Mouse (Mus musculus) retina, postnatal 7 days (tissue): ENCODE measurements around the gene Mtfp1.
A peak's percentile ranks its signal among the peaks of the same experiment; 100 is the strongest.
"Not testable (repeated sequence)": the region's sequence is repeated elsewhere in the genome, so short reads cannot be mapped to it uniquely, and the experiment has no call there.

Experiments
- DNase-seq: peaks from one replicate; pipeline ENCODE4 v3.0.0-alpha.2; 2012; ENCODE audit warnings: low read depth, low spot score

Gene Mtfp1

GRCm38 (mm10) chr11:4095171-4096053 is at the start of gene Mtfp1:
Gene Mtfp1, minus strand, starts transcription at chr11:4095445.
- DNase-seq: peak; percentile 51

- no peak for DNase-seq
These were observed 48.2 kb upstream of the Mtfp1 start for GRCm38 (mm10) chr11:4143281-4144062.

GRCm38 (mm10) chr11:4142352-4142751 is 47.1 kb upstream of the Mtfp1 start:
- DNase-seq: no peak

- no peak for DNase-seq
These were observed 46.3 kb upstream of the Mtfp1 start for GRCm38 (mm10) chr11:4141505-4141904.

- no peak for DNase-seq
These were observed 43.7 kb upstream of the Mtfp1 start for GRCm38 (mm10) chr11:4138964-4139363.

- peak; percentile 89 for DNase-seq
These were observed 40.0 kb upstream of the Mtfp1 start, which contains the start of gene Rnf215 for GRCm38 (mm10) chr11:4134986-4135935. Gene Rnf215, plus strand, starts transcription at chr11:4135202.

GRCm38 (mm10) chr11:4134400-4134799 is 39.2 kb upstream of the Mtfp1 start:
- DNase-seq: no peak

GRCm38 (mm10) chr11:4133450-4133849 is 38.2 kb upstream of the Mtfp1 start:
- DNase-seq: no peak

GRCm38 (mm10) chr11:4128461-4128860 is 33.2 kb upstream of the Mtfp1 start:
- not testable (repeated sequence) for DNase-seq

- DNase-seq: no peak
These were observed 31.8 kb upstream of the Mtfp1 start for GRCm38 (mm10) chr11:4127059-4127458.

- peak; percentile 65 for DNase-seq
These were observed 28.7 kb upstream of the Mtfp1 start for GRCm38 (mm10) chr11:4123922-4124321.

- peak; percentile 53 for DNase-seq
These were observed 27.7 kb upstream of the Mtfp1 start, which contains the start of gene Sec14l2 for GRCm38 (mm10) chr11:4122742-4123579. Gene Sec14l2, minus strand, starts transcription at chr11:4123415.

GRCm38 (mm10) chr11:4122226-4122625 is 27.0 kb upstream of the Mtfp1 start:
- no peak for DNase-seq

- no peak for DNase-seq
These were observed 26.4 kb upstream of the Mtfp1 start for GRCm38 (mm10) chr11:4121691-4122090.

- no peak for DNase-seq
These were observed 24.4 kb upstream of the Mtfp1 start for GRCm38 (mm10) chr11:4119635-4120034.

- DNase-seq: peak; percentile 54
These were observed 23.1 kb upstream of the Mtfp1 start for GRCm38 (mm10) chr11:4118081-4118921.

GRCm38 (mm10) chr11:4117372-4118071 is 22.3 kb upstream of the Mtfp1 start:
- no peak for DNase-seq

- no peak for DNase-seq
These were observed 21.4 kb upstream of the Mtfp1 start for GRCm38 (mm10) chr11:4116458-4117141.
